Mouse (Mus musculus): ENCODE results near the gene Tnfrsf19.

Gene Tnfrsf19

GRCm38 (mm10) chr14:60957611-60958157 is 88.6 kb downstream of the Tnfrsf19 start:
- DNase-seq = no peak

GRCm38 (mm10) chr14:60937481-60938039 is 108.7 kb downstream of the Tnfrsf19 start:
- DNase-seq = no peak

GRCm38 (mm10) chr14:60935705-60936104 is 110.6 kb downstream of the Tnfrsf19 start:
- DNase-seq = no peak

- DNase-seq = no peak
Observed at GRCm38 (mm10) chr14:60926011-60926410, 120.3 kb downstream of the Tnfrsf19 start.

- no peak for DNase-seq
Observed at GRCm38 (mm10) chr14:60916661-60917060, 129.6 kb downstream of the Tnfrsf19 start.

Data from cerebellum, postnatal 36 days (tissue).